Mouse (Mus musculus) myocyte (in vitro differentiated cells): Measurements from ENCODE around the gene Cd200.

Source experiments
- MAX ChIP-seq: IDR thresholded peaks from one replicate; pipeline ENCODE4 v1.6.1; 2011; ENCODE audit warnings: low read depth, mild to moderate bottlenecking, control low read depth
- POLR2AphosphoS2 ChIP-seq: IDR thresholded peaks from one replicate; pipeline ENCODE4 v1.6.1; 2011; ENCODE audit warnings: low read depth, control low read depth; ENCODE audit not compliant: insufficient read length
- USF1 ChIP-seq: IDR thresholded peaks from one replicate; pipeline ENCODE4 v1.6.1; 2011; ENCODE audit warnings: low read depth, mild to moderate bottlenecking, control low read depth, moderate library complexity

- TF ChIP-seq MAX, result no peak
- no peak for TF ChIP-seq POLR2AphosphoS2
- no peak for TF ChIP-seq USF1
These were observed 74.0 kb downstream of the Cd200 start for GRCm38 (mm10) chr16:45334891-45335290.
